Mouse (Mus musculus) erythroblast, embryonic 14.5 days (primary cell): Measurements from ENCODE around the gene Ddost. TPM values are rescaled to one million over a fixed set of nuclear protein-coding genes. Genes with fewer than 3 reads are reported as not detected.

ENCODE experiments used
- H3K27me3 ChIP-seq: 2 replicates; pipeline ENCODE4 v1.6.1; 2012; ENCODE audit warnings: inconsistent platforms; ENCODE audit not compliant: control insufficient read depth
- H3K36me3 ChIP-seq: 2 replicates; pipeline ENCODE4 v1.6.1; 2012; ENCODE audit warnings: mild to moderate bottlenecking, inconsistent platforms; ENCODE audit not compliant: control insufficient read depth
- H3K4me1 ChIP-seq: 2 replicates; pipeline ENCODE4 v1.6.1; 2012; ENCODE audit warnings: inconsistent platforms; ENCODE audit not compliant: control insufficient read depth
- H3K4me3 ChIP-seq: replicated peaks from 2 replicates; pipeline ENCODE3; 2012; ENCODE audit warnings: moderate library complexity, mild to moderate bottlenecking, inconsistent platforms
- H3K9me3 ChIP-seq: 2 replicates; pipeline ENCODE4 v1.6.1; 2012; ENCODE audit warnings: low read length, inconsistent platforms, mixed read lengths; ENCODE audit not compliant: control insufficient read depth
- GATA1 ChIP-seq: IDR thresholded peaks from 2 replicates; pipeline ENCODE4 v1.6.1; 2012; ENCODE audit warnings: low read length, inconsistent platforms, mixed read lengths
- TAL1 ChIP-seq: IDR thresholded peaks from 3 replicates; pipeline ENCODE4 v1.6.1; 2012; ENCODE audit warnings: low read length, inconsistent platforms, mixed read lengths
- polyA plus RNA-seq: library from polyadenylated mRNA; stranded (reverse); fragments of >175 nt; gene quantifications from 2 replicates; pipeline ENCODE4 v1.2.3, GENCODE M21; 2012

Ddost gene
- polyA plus RNA-seq, 1 experiment, result 6.5 TPM

DNA sequence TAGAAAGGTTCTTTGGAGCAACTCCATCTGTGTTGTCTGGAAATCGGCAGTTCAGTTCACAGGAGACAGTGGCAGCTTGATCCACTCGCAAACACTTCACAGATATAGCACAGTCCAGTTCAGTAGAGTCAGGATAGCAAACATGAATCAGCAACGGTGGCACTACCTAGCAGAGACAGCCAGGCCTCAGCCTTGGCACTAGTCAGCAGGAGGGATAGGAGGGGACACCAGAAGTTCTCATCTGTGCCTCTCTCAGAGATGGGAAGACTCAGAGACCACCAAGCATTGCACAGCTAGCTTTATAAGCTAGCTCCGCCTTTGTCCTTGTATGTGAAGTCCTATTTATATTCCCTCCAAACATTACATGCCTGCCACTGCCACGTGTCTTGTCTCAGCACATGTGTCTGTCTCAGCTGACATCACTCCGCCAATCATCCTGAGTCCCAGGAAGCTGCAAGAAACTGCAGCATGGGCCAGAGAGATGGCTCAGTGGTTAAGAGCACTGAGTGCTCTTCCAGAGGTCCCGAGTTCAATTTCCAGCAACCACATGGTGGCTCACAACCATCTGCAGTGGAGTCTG is 23.5 kb downstream of the Ddost start:
- Histone ChIP-seq H3K4me1 (peaks cover 16% of the 10 kb centered on the region), H3K36me3 (no peaks in the 10 kb centered on the region), H3K4me3 (no peak overlapping the region), H3K27me3 (peaks cover 20% of the 10 kb centered on the region), H3K9me3 (peaks cover 7% of the 10 kb centered on the region; the same call in 1 of the 2 replicates)
- TF ChIP-seq TAL1 (no peak), GATA1 (no peak)

DNA sequence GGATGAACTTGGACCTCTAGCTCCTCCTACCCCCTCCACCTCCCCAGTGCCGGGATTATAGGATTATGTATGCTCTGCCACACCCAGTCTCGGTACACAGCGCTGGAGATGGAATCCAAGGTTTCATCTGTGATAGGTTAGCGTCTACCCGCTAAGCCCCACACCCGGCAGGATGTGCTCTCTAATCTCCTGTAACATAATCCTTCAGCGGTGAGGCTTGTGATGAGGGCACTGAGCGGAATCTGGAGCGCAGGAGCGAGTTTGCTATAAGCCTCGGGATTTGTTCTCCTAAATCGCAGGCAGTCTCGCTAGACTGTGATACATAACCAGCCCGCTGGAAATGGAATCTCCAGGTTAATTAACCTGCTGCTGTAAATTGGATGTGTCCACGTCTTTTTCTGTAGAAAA is 25.7 kb downstream of the Ddost start:
- peaks cover 20% of the 10 kb centered on the region for H3K27me3 ChIP-seq
- TF ChIP-seq GATA1, result no peak
- peaks cover 7% of the 10 kb centered on the region; the same call in 1 of the 2 replicates for H3K9me3 ChIP-seq
- peaks cover 13% of the 10 kb centered on the region for H3K4me1 ChIP-seq
- H3K36me3 ChIP-seq, result no peaks in the 10 kb centered on the region
- H3K4me3 ChIP-seq, result no peak overlapping the region

DNA sequence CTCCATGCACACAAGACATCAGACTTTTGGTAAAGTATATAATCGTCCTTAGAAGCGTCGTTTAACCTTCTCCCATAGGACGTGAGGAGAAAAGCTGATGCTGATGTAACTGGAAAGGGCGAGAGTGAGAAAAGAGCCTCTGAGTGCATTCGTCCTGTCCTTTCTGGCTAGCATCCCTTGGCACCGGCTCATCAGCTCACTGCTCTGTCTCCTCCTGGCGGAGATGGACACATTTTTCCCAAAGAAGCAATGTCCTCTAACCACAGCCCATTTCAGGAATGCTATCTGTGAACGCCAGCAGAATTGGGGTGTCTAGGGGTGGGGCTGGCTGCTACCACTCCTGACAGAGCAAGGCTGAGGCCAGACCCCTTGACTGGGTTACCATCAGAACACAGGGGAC is 27.1 kb downstream of the Ddost start:
- no peak overlapping the region for H3K4me3 ChIP-seq
- peaks cover 7% of the 10 kb centered on the region; the same call in 1 of the 2 replicates for H3K9me3 ChIP-seq
- no peak for TF ChIP-seq TAL1
- TF ChIP-seq GATA1, result no peak
- H3K27me3 ChIP-seq, result peaks cover 20% of the 10 kb centered on the region
- H3K4me1 ChIP-seq, result no peaks in the 10 kb centered on the region
- H3K36me3 ChIP-seq, result no peaks in the 10 kb centered on the region

DNA sequence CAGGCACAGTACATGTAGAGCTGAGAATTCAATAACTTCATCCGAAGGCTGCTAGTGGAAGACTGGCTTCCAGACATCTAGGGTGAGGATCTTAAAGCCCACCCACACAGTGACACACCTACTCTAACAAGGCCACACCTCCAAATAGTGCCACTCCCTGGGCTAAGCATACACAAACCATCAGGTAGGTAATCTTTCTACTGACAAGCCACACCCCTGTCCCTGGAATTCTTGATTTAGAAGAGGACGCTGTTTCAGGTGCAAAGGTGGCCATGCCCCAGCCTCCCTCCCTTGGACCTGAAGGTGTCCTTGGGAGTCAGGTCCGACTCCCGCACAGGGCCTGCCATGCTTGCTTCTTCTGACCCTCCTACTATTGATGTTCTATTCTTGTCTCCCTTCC is 28.6 kb downstream of the Ddost start:
- TF ChIP-seq GATA1 (no peak), TAL1 (no peak)
- Histone ChIP-seq H3K9me3 (peaks cover 2% of the 10 kb centered on the region; the same call in 1 of the 2 replicates), H3K36me3 (no peaks in the 10 kb centered on the region), H3K27me3 (peaks cover 20% of the 10 kb centered on the region), H3K4me1 (no peaks in the 10 kb centered on the region), H3K4me3 (no peak overlapping the region)

DNA sequence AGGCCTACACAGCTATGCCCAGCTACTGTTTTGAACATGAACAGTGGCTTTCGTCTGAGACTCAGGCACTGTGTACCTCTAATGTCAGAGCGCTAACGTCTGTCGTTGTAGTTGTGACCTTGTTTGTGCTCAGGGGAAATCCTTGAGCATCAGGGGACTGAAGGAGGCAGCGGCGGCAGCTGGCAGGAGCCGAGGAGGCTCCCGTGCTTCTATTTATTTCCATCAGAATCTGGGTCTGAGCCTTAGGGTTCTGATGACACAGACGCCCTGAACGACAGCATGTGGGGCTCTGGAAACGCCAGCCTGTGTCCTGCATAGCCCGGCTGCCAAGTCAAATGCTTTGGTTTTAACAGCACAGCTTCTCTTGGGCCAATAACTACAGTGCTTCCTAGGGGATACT is 30.5 kb downstream of the Ddost start:
- peaks cover 20% of the 10 kb centered on the region for H3K27me3 ChIP-seq
- no peaks in the 10 kb centered on the region for H3K4me1 ChIP-seq
- TF ChIP-seq GATA1 (no peak), TAL1 (no peak)

DNA sequence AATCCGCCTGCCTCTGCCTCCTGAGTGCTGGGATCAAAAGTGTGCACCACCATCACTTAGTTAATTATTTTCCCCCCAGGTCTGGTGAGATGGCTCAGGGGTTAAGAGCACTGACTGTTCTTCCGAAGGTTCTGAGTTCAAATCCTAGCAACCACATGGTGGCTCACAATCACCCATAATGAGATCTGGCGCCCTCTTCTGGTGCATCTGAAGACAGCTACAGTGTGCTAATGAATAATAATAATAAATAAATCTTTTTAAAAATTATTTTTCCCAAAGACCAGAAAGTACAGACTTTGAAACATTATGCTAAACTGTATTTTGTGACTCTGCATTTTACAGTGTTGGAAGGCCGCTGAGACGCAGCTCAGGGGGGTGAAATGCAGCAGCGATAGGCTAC is 31.1 kb downstream of the Ddost start:
- Histone ChIP-seq H3K27me3 (peaks cover 14% of the 10 kb centered on the region), H3K9me3 (no peaks in the 10 kb centered on the region), H3K4me3 (no peak overlapping the region), H3K36me3 (no peaks in the 10 kb centered on the region), H3K4me1 (no peaks in the 10 kb centered on the region)
- TF ChIP-seq TAL1, result no peak
- no peak for TF ChIP-seq GATA1

More for the DNA sequence above, 30.5 kb downstream of the Ddost start:
- Histone ChIP-seq H3K9me3 (no peaks in the 10 kb centered on the region), H3K36me3 (no peaks in the 10 kb centered on the region), H3K4me3 (no peak overlapping the region)

DNA sequence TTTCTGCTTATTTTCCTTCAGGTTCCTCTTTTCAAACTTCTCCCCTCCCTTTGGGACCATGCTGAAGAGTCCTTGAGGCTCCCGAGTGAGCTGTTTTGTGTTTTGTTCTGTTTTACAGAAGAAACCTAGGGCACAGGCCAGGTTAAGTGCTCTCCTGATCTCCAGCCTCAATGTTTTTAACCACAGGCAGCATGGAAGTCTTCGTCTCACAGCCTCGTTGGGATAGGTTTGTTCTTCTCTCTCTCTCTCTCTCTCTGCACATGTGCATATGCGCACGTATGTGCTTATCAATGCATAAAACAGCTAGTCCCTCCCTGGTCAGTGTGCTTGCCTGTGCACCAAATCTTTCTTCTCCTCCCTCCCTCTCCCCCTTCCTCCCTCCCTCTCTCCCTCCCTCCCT is 32.3 kb downstream of the Ddost start:
- no peak for TF ChIP-seq TAL1
- TF ChIP-seq GATA1, result no peak
- peaks cover 6% of the 10 kb centered on the region for H3K27me3 ChIP-seq
- no peaks in the 10 kb centered on the region for H3K9me3 ChIP-seq
- no peaks in the 10 kb centered on the region for H3K4me1 ChIP-seq
- H3K4me3 ChIP-seq, result no peak overlapping the region
- H3K36me3 ChIP-seq, result no peaks in the 10 kb centered on the region

DNA sequence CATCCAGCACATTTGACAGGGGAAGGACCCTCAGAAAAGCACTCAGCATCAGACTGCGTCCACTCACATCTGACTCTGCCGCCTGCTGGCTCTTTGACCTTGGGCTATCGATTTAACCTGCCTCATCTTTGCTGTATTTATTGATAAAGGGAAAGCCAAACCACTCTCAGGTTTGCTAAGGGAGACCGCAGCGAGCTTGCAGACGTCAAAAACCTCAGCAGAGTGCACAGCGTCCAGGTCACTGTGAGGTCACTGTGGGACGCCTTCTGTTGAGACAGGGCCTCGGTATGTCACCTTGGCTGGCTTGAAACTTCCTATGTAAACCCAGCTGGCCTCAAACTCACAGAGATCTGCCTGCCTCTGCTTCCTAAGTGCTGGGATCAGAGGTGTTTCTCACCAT is 32.8 kb downstream of the Ddost start:
- H3K9me3 ChIP-seq, result no peaks in the 10 kb centered on the region
- peaks cover 2% of the 10 kb centered on the region for H3K27me3 ChIP-seq
- TF ChIP-seq TAL1 (no peak), GATA1 (no peak)
- H3K4me1 ChIP-seq, result no peaks in the 10 kb centered on the region
- no peak overlapping the region for H3K4me3 ChIP-seq
- H3K36me3 ChIP-seq, result no peaks in the 10 kb centered on the region

DNA sequence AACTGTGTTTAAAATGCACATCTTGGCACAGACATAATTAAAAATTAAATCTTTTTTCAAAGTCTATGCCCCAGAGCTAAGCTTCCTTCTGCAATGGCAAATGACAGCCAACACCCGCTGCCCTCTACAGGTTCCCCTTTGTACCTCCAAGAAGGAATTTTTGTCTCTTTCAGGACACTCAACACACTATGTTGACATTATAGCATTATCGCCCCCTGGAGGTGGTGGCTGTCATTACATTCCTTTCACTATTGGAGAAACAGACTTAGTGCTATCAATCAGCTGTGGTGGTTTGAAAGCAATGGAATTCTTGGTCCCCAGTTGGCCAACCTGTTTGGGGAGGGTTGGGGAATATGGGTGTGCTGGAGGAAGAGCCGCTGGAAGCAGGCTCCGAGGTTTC is 35.4 kb downstream of the Ddost start:
- TF ChIP-seq TAL1, result no peak
- no peak for TF ChIP-seq GATA1
- Histone ChIP-seq H3K27me3 (peaks cover 2% of the 10 kb centered on the region; the same call in 1 of the 2 replicates), H3K9me3 (no peaks in the 10 kb centered on the region), H3K4me1 (no peaks in the 10 kb centered on the region), H3K36me3 (no peaks in the 10 kb centered on the region), H3K4me3 (no peak overlapping the region)

DNA sequence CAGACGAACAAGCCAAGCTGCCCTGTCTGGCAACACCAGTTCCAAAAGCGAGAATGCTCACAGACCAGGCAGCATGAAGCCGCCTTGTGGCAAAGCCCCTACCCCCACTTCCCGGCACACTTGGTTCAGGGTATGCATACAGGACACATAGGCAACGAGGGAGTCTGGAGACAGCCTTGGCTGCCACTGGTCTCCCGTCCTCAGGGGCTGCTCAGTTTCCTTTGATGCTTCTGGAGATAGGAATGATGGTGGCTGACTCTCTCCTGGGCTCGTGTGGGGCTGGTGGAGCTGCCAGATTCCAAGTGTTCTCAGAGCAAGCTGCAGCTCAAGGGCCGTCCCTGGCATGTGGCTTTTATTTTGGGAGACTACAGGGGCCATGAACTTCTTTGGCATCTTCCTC is 36.9 kb downstream of the Ddost start:
- no peaks in the 10 kb centered on the region; the same call in 1 of the 2 replicates for H3K36me3 ChIP-seq
- no peaks in the 10 kb centered on the region for H3K4me1 ChIP-seq
- H3K9me3 ChIP-seq, result no peaks in the 10 kb centered on the region
- peaks cover 2% of the 10 kb centered on the region; the same call in 1 of the 2 replicates for H3K27me3 ChIP-seq
- H3K4me3 ChIP-seq, result no peak overlapping the region
- TF ChIP-seq TAL1 (no peak), GATA1 (no peak)
